18 mouse cellular contexts compared by ENCODE assay signal in genomic region chr1:134193674-134194197, GRCm38 (mm10). TPM values are rescaled to one million over a fixed set of nuclear protein-coding genes. Genes with fewer than 3 reads are reported as not detected.
A peak's percentile ranks its signal among the peaks of the same experiment; 100 is the strongest.
DNase-seq lines count a peak whose midpoint lies in the region; ATAC-seq lines count a peak whose summit lies in the region.
"Had no signal": no experiment of that assay in that cellular context is flagged by ENCODE, and none has a peak within 500 bp of the region (broad histone marks: within the 10 kb centered on the region; RNA-seq: fewer than 3 reads in every experiment).

No protein-coding gene starts in this region.

- no peak for ATAC-seq in forebrain, embryonic 13.5 days
- ATAC-seq in embryonic facial prominence, embryonic 14.5 days (ENCODE audit: low read depth) = no peak
- 0 out of 2 replicates have a peak, but pooled peaks have one; percentile 16 for ATAC-seq in stomach, embryonic 16.5 days (ENCODE audit: insufficient read depth, low FRiP score)
- ATAC-seq: CD4-positive, CD25-positive, alpha-beta regulatory T cell, adult 4 months; inflammation-experienced regulatory T-cells, adult 6 months; Patski had no signal

- H3K4me3 ChIP-seq in forebrain, embryonic 10.5 days = no peak overlapping the region
- no peak overlapping the region for H3K4me3 ChIP-seq in forebrain, embryonic 13.5 days
- peak overlapping the region; percentile 6; the same call in 1 of the 2 replicates for H3K4me3 ChIP-seq in embryonic facial prominence, embryonic 14.5 days (ENCODE audit: low read depth, low read length)
- no peak overlapping the region for H3K4me3 ChIP-seq in stomach, embryonic 16.5 days (replicated peaks; ENCODE audit: low read length)
- H3K4me3 ChIP-seq: heart, embryonic 15.5 days; kidney, embryonic 15.5 days had no signal

- H3K27me3 ChIP-seq in forebrain, embryonic 10.5 days (ENCODE audit: poor library complexity, severe bottlenecking) = peaks cover 14% of the 10 kb centered on the region
- no peaks in the 10 kb centered on the region for H3K27me3 ChIP-seq in forebrain, embryonic 13.5 days
- H3K27me3 ChIP-seq in embryonic facial prominence, embryonic 14.5 days (replicated peaks; ENCODE audit: control insufficient read depth, insufficient read depth, low read length) = no peaks in the 10 kb centered on the region
- H3K27me3 ChIP-seq in stomach, embryonic 16.5 days (ENCODE audit: control insufficient read depth, insufficient read depth, low read length) = no peaks in the 10 kb centered on the region
- H3K27me3 ChIP-seq: Patski had no signal

- WGBS in forebrain, embryonic 10.5 days = 59% methylated on average over 7 of the region's 7 CpGs
- WGBS in forebrain, embryonic 13.5 days = 64% methylated on average over 7 of the region's 7 CpGs
- 41% methylated on average over 6 of the region's 7 CpGs for WGBS in embryonic facial prominence, embryonic 14.5 days
- 51% methylated on average over 7 of the region's 7 CpGs for WGBS in stomach, embryonic 16.5 days

- H3K9ac ChIP-seq in forebrain, embryonic 13.5 days = no peak overlapping the region
- no peak overlapping the region for H3K9ac ChIP-seq in embryonic facial prominence, embryonic 14.5 days (ENCODE audit: low read depth, low read length)
- 0 out of 2 replicates have a peak overlapping the region, but pooled peaks have one; percentile 9 for H3K9ac ChIP-seq in stomach, embryonic 16.5 days (ENCODE audit: low read length)
- H3K9ac ChIP-seq: heart, embryonic 15.5 days; kidney, embryonic 15.5 days; lung, embryonic 14.5 days had no signal

- no peak for DNase-seq in forebrain, embryonic 10.5 days (ENCODE audit: extremely low spot score, low spot score)
- DNase-seq in heart, postnatal 4 days = peak; percentile 18
- DNase-seq in heart, adult 18-20 months = no peak
- no peak for DNase-seq in embryonic facial prominence, embryonic 14.5 days (ENCODE audit: low spot score)
- no peak for DNase-seq in left cerebral cortex, adult 9 months (ENCODE audit: low spot score in 2 of 2)
- DNase-seq: left cerebral cortex, postnatal 4 days; lung, embryonic 14.5 days; right cerebral cortex, postnatal 14 days; thymus, postnatal 14 days had no signal

- no peaks in the 10 kb centered on the region for H3K36me3 ChIP-seq in forebrain, embryonic 10.5 days (replicated peaks)
- H3K36me3 ChIP-seq in forebrain, embryonic 13.5 days (ENCODE audit: poor library complexity, severe bottlenecking) = no peaks in the 10 kb centered on the region
- no peaks in the 10 kb centered on the region for H3K36me3 ChIP-seq in embryonic facial prominence, embryonic 14.5 days (ENCODE audit: control insufficient read depth, insufficient read depth, low read length)
- no peaks in the 10 kb centered on the region for H3K36me3 ChIP-seq in stomach, embryonic 16.5 days (ENCODE audit: control insufficient read depth, insufficient read depth, low read length)
- H3K36me3 ChIP-seq: heart, embryonic 15.5 days; kidney, embryonic 15.5 days had no signal

- H3K27ac ChIP-seq in forebrain, embryonic 10.5 days = peak overlapping the region; percentile 48
- H3K27ac ChIP-seq in forebrain, embryonic 13.5 days = no peak overlapping the region
- peak overlapping the region; percentile 55; the same call in 1 of the 2 replicates for H3K27ac ChIP-seq in embryonic facial prominence, embryonic 14.5 days (replicated peaks; ENCODE audit: low read depth, low read length)
- H3K27ac ChIP-seq in stomach, embryonic 16.5 days (ENCODE audit: low read length) = no peak overlapping the region
- H3K27ac ChIP-seq: heart, embryonic 15.5 days; kidney, embryonic 15.5 days had no signal

- peaks cover 53% of the 10 kb centered on the region for H3K4me1 ChIP-seq in forebrain, embryonic 10.5 days
- peaks cover 24% of the 10 kb centered on the region for H3K4me1 ChIP-seq in forebrain, embryonic 13.5 days
- peaks cover 20% of the 10 kb centered on the region for H3K4me1 ChIP-seq in embryonic facial prominence, embryonic 14.5 days (ENCODE audit: control insufficient read depth, insufficient read depth, low read length)
- peaks cover 14% of the 10 kb centered on the region for H3K4me1 ChIP-seq in stomach, embryonic 16.5 days (ENCODE audit: control insufficient read depth, insufficient read depth, low read length)

- H3K4me2 ChIP-seq in forebrain, embryonic 13.5 days = no peak overlapping the region
- H3K4me2 ChIP-seq in embryonic facial prominence, embryonic 14.5 days (ENCODE audit: low read depth, low read length) = no peak overlapping the region
- no peak overlapping the region for H3K4me2 ChIP-seq in stomach, embryonic 16.5 days (ENCODE audit: low read depth, low read length)
- H3K4me2 ChIP-seq: heart, embryonic 15.5 days; kidney, embryonic 15.5 days; lung, embryonic 14.5 days had no signal

- H3K9me3 ChIP-seq in forebrain, embryonic 10.5 days = no peaks in the 10 kb centered on the region
- no peaks in the 10 kb centered on the region for H3K9me3 ChIP-seq in forebrain, embryonic 13.5 days (replicated peaks)
- no peaks in the 10 kb centered on the region for H3K9me3 ChIP-seq in embryonic facial prominence, embryonic 14.5 days (ENCODE audit: control insufficient read depth, low read length)
- H3K9me3 ChIP-seq in stomach, embryonic 16.5 days (replicated peaks; ENCODE audit: control insufficient read depth, low read length) = no peaks in the 10 kb centered on the region
- H3K9me3 ChIP-seq: heart, embryonic 15.5 days; kidney, embryonic 15.5 days had no signal

RNA-seq across cellular contexts. Expression of gene Mybph, which starts 0.5 kb away (rescaled TPM):
- 0.46 and 0.65 TPM in 2 replicates for polyA plus RNA-seq in forebrain, embryonic 10.5 days (2016; fragmentation: Nextera tagmentation; extraction: Ambion mirVana)
- not detected in 2 replicates for polyA plus RNA-seq in forebrain, embryonic 13.5 days (2015; fragmentation: Nextera tagmentation; extraction: Ambion mirVana)
- total RNA-seq in heart, postnatal 4 days (2021) = not detected
- not detected for total RNA-seq in heart, adult 18-20 months (2021)
- 151 and 157 TPM in 2 replicates for polyA plus RNA-seq in embryonic facial prominence, embryonic 14.5 days (2014; fragmentation: Nextera tagmentation; extraction: Ambion mirVana)
- 0.35 and 9.0 TPM in 2 replicates for polyA plus RNA-seq in stomach, embryonic 16.5 days (2015; fragmentation: Nextera tagmentation; extraction: Ambion mirVana)
- total RNA-seq: monocyte, adult 5-6 weeks had no signal
- polyA plus RNA-seq: CD4-positive, CD25-positive, alpha-beta regulatory T cell, adult 4 months; inflammation-experienced regulatory T-cells, adult 6 months; lung, embryonic 14.5 days; Patski had no signal

RNA-seq across cellular contexts. Expression of gene Chil1, which starts 11.8 kb away (rescaled TPM):
- not detected in 2 replicates for polyA plus RNA-seq in forebrain, embryonic 10.5 days (2016; fragmentation: Nextera tagmentation; extraction: Ambion mirVana)
- polyA plus RNA-seq in forebrain, embryonic 13.5 days (2015; fragmentation: Nextera tagmentation; extraction: Ambion mirVana) = 2.0 and 3.2 TPM in 2 replicates
- total RNA-seq in heart, postnatal 4 days (2021) = under 1 TPM; 0.33 to 0.65 TPM
- 1 to 10 TPM in 1 of 2 experiments, under 1 TPM in 1; 0.42 to 1.0 TPM for total RNA-seq in heart, adult 18-20 months (2021)
- polyA plus RNA-seq in embryonic facial prominence, embryonic 14.5 days (2014; fragmentation: Nextera tagmentation; extraction: Ambion mirVana) = 23.3 and 27.0 TPM in 2 replicates
- polyA plus RNA-seq in stomach, embryonic 16.5 days (2015; fragmentation: Nextera tagmentation; extraction: Ambion mirVana) = 3.6 and 4.9 TPM in 2 replicates
- polyA plus RNA-seq: lung, embryonic 14.5 days had no signal

RNA-seq across cellular contexts. Expression of gene Adora1, which starts 41.5 kb away (rescaled TPM):
- 0.14 and 0.36 TPM in 2 replicates for polyA plus RNA-seq in forebrain, embryonic 10.5 days (2016; fragmentation: Nextera tagmentation; extraction: Ambion mirVana)
- polyA plus RNA-seq in forebrain, embryonic 13.5 days (2015; fragmentation: Nextera tagmentation; extraction: Ambion mirVana) = 3.3 and 4.6 TPM in 2 replicates
- 1 to 10 TPM; 9.3 to 9.9 TPM for total RNA-seq in heart, postnatal 4 days (2021)
- 10 to 100 TPM in 1 of 2 experiments, 1 to 10 TPM in 1; 7.1 to 12.8 TPM for total RNA-seq in heart, adult 18-20 months (2021)
- 1.5 and 1.8 TPM in 2 replicates for polyA plus RNA-seq in embryonic facial prominence, embryonic 14.5 days (2014; fragmentation: Nextera tagmentation; extraction: Ambion mirVana)
- polyA plus RNA-seq in stomach, embryonic 16.5 days (2015; fragmentation: Nextera tagmentation; extraction: Ambion mirVana) = 15.3 and 22.3 TPM in 2 replicates
- total RNA-seq: megakaryocyte, adult 5-6 weeks; monocyte, adult 5-6 weeks had no signal
- polyA plus RNA-seq: inflammation-experienced regulatory T-cells, adult 6 months had no signal

Comparison
In these comparisons a context has a peak if more than half of its experiments do, and no peak if none do; other contexts are left out.
1. H3K27ac ChIP-seq: peak in forebrain, embryonic 10.5 days (single experiment) and embryonic facial prominence, embryonic 14.5 days (single experiment); none in forebrain, embryonic 13.5 days (single experiment) and stomach, embryonic 16.5 days (single experiment).
2. RNA of gene Mybph, which starts 0.5 kb away (polyA plus RNA-seq): 151 to 157 TPM in embryonic facial prominence, embryonic 14.5 days; 0.35 to 9.0 TPM in stomach, embryonic 16.5 days, 0.46 to 0.65 TPM in forebrain, embryonic 10.5 days and not detected in forebrain, embryonic 13.5 days; every median in the first group is over 10 times any median in the second.